Mouse (Mus musculus) liver, embryonic 14.5 days (tissue): ENCODE data around the gene Hist1h2bl.

Experiments
- CTCF ChIP-seq: IDR thresholded peaks from 2 replicates; pipeline ENCODE4 v1.5.1; 2016; ENCODE audit warnings: antibody characterized with exemption, low read depth, control low read depth
- EP300 ChIP-seq: IDR thresholded peaks from 2 replicates; pipeline ENCODE4 v1.6.1; 2016; ENCODE audit warnings: antibody characterized with exemption, low read depth

GRCm38 (mm10) chr13:21749387-21750158 lies 33.6 kb upstream of the Hist1h2bl start:
- TF ChIP-seq CTCF = no peak
- TF ChIP-seq EP300 = no peak; the same call in 1 of the 2 replicates
